18 mouse cellular contexts compared by ENCODE assay signal in the genomic region with DNA sequence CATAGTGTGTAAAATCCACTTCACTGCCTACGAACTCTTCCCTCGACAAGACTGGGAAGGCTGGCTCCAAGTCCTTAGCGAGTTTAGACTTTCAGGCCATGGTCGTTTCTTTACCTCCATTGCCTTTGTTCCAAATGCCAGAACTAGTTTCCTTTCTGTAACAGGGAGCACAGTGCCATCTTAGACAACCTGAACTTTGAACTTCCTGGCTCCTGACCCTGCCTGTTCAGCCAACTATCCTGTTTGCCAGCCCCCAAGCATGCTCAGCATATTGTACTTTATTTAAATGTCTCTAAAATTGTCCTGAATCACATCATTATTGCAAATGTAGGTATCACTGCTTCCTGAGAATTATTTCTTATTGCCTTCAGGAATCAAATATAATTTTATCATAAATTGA. TPM values are rescaled to one million over a fixed set of nuclear protein-coding genes. Genes with fewer than 3 reads are reported as not detected.
DNase-seq lines count a peak whose midpoint lies in the region; ATAC-seq and TF ChIP-seq lines count a peak whose summit lies in the region.
"Had no signal": no experiment of that assay in that cellular context is flagged by ENCODE, and none has a peak within 500 bp of the region (broad histone marks: within the 10 kb centered on the region; RNA-seq: fewer than 3 reads in every experiment).

No protein-coding gene starts in this region.

- ATAC-seq in forebrain, embryonic 16.5 days: no peak
- ATAC-seq: forebrain, embryonic 14.5 days had no signal

- WGBS in forebrain, embryonic 10.5 days: 82% methylated on average over 4 of the region's 4 CpGs
- 78% methylated on average over 4 of the region's 4 CpGs for WGBS in forebrain, embryonic 16.5 days
- 48% methylated on average over 4 of the region's 4 CpGs for WGBS in kidney, adult 2 months

- peak; percentile 7 for DNase-seq in forebrain, embryonic 10.5 days (ENCODE audit: extremely low spot score, low spot score)
- DNase-seq in kidney, adult 2 months: peak; percentile 81
- DNase-seq in kidney, postnatal 4 days: no peak
- peak; percentile 17 for DNase-seq in adipocyte (ENCODE audit: low spot score)
- DNase-seq in kidney, postnatal 36 days: peak; percentile 69 to 75
- no peak for DNase-seq in lung, postnatal 10 days
- DNase-seq: adrenal gland, postnatal 14 days; cerebellum, postnatal 10 days; gastrocnemius, postnatal 36 days; heart, adult 18-20 months; heart, postnatal 14 days had no signal

- no peaks in the 10 kb centered on the region for H3K27me3 ChIP-seq in forebrain, embryonic 10.5 days (ENCODE audit: poor library complexity, severe bottlenecking)
- H3K27me3 ChIP-seq in forebrain, embryonic 16.5 days (replicated peaks; ENCODE audit: control insufficient read depth, insufficient read depth, low read length): no peaks in the 10 kb centered on the region
- no peaks in the 10 kb centered on the region for H3K27me3 ChIP-seq in kidney, adult 2 months (replicated peaks; ENCODE audit: control insufficient read depth, insufficient read depth, low read length)
- H3K27me3 ChIP-seq: heart, embryonic 15.5 days; hindbrain, embryonic 13.5 days had no signal

- TF ChIP-seq CTCF in kidney, adult 2 months (conservative IDR thresholded peaks at IDR 0.05; ENCODE audit: insufficient read depth, insufficient read length, low read depth, low read length): no peak

- H3K4me3 ChIP-seq in forebrain, embryonic 10.5 days: no peak overlapping the region
- H3K4me3 ChIP-seq in forebrain, embryonic 16.5 days (replicated peaks; ENCODE audit: low read length): no peak overlapping the region
- H3K4me3 ChIP-seq in kidney, adult 2 months (ENCODE audit: insufficient read depth, low read depth, low read length): no peak overlapping the region
- H3K4me3 ChIP-seq: embryonic facial prominence, embryonic 10.5 days; heart, embryonic 15.5 days; hindbrain, embryonic 13.5 days had no signal

- no peak overlapping the region for H3K9ac ChIP-seq in forebrain, embryonic 16.5 days (replicated peaks; ENCODE audit: low read depth, low read length)
- H3K9ac ChIP-seq: heart, embryonic 15.5 days; hindbrain, embryonic 13.5 days had no signal

- TF ChIP-seq POLR2A in kidney, adult 2 months (IDR thresholded peaks at IDR 0.05; ENCODE audit: low read depth, low read length): no peak

- no peak overlapping the region for H3K27ac ChIP-seq in forebrain, embryonic 10.5 days
- H3K27ac ChIP-seq in forebrain, embryonic 16.5 days (ENCODE audit: low read length): no peak overlapping the region
- H3K27ac ChIP-seq in kidney, adult 2 months (ENCODE audit: insufficient read depth, low read depth, low read length): no peak overlapping the region
- H3K27ac ChIP-seq: embryonic facial prominence, embryonic 10.5 days; heart, embryonic 15.5 days; hindbrain, embryonic 13.5 days had no signal

- peaks cover 11% of the 10 kb centered on the region; the same call in 1 of the 2 replicates for H3K9me3 ChIP-seq in forebrain, embryonic 10.5 days
- 0 out of 2 replicates have a peak, but pooled peaks cover 3% of the 10 kb centered on the region for H3K9me3 ChIP-seq in forebrain, embryonic 16.5 days (ENCODE audit: control insufficient read depth, low read length)
- H3K9me3 ChIP-seq: heart, embryonic 15.5 days had no signal

- H3K4me1 ChIP-seq in forebrain, embryonic 10.5 days: peaks cover 21% of the 10 kb centered on the region
- H3K4me1 ChIP-seq in forebrain, embryonic 16.5 days (replicated peaks; ENCODE audit: control insufficient read depth, insufficient read depth, low read length): no peaks in the 10 kb centered on the region
- peaks cover 3% of the 10 kb centered on the region; the same call in 1 of the 2 replicates for H3K4me1 ChIP-seq in kidney, adult 2 months (ENCODE audit: control insufficient read depth, insufficient read depth, low read length)
- H3K4me1 ChIP-seq: heart, embryonic 15.5 days had no signal

- no peaks in the 10 kb centered on the region for H3K36me3 ChIP-seq in forebrain, embryonic 10.5 days (replicated peaks)
- no peaks in the 10 kb centered on the region for H3K36me3 ChIP-seq in forebrain, embryonic 16.5 days (ENCODE audit: control insufficient read depth, insufficient read depth)
- H3K36me3 ChIP-seq in kidney, adult 2 months (ENCODE audit: control insufficient read depth, insufficient read depth, low read length): no peaks in the 10 kb centered on the region
- H3K36me3 ChIP-seq: embryonic facial prominence, embryonic 10.5 days; heart, embryonic 15.5 days; hindbrain, embryonic 13.5 days had no signal

- H3K4me2 ChIP-seq in forebrain, embryonic 16.5 days (ENCODE audit: low read length): no peak overlapping the region
- H3K4me2 ChIP-seq: heart, embryonic 11.5 days; heart, embryonic 15.5 days; hindbrain, embryonic 13.5 days had no signal

RNA-seq across cellular contexts. Expression of gene Exph5, which starts 32.0 kb away (rescaled TPM):
- 0.58 and 0.66 TPM in 2 replicates for polyA plus RNA-seq in forebrain, embryonic 10.5 days (2016; fragmentation: Nextera tagmentation; extraction: Ambion mirVana)
- 0.09 and 0.14 TPM in 2 replicates for polyA plus RNA-seq in forebrain, embryonic 16.5 days (2015; fragmentation: Nextera tagmentation; extraction: Ambion mirVana)
- 1.8 and 2.1 TPM in 2 replicates for polyA plus RNA-seq in kidney, adult 2 months (2012; rRNA removed)
- polyA plus RNA-seq: C2C12 had no signal

RNA-seq across cellular contexts. Expression of gene Kdelc2, which starts 50.4 kb away (rescaled TPM):
- polyA plus RNA-seq in forebrain, embryonic 10.5 days (2016; fragmentation: Nextera tagmentation; extraction: Ambion mirVana): 8.6 and 8.7 TPM in 2 replicates
- 4.7 and 7.1 TPM in 2 replicates for polyA plus RNA-seq in forebrain, embryonic 16.5 days (2015; fragmentation: Nextera tagmentation; extraction: Ambion mirVana)
- 3.5 and 4.3 TPM in 2 replicates for polyA plus RNA-seq in kidney, adult 2 months (2012; rRNA removed)

Comparison
In these comparisons a context has a peak if more than half of its experiments do, and no peak if none do; other contexts are left out.
1. DNase-seq: peak in forebrain, embryonic 10.5 days (single experiment), kidney, adult 2 months (single experiment), adipocyte (single experiment) and kidney, postnatal 36 days (2 of 2); none in kidney, postnatal 4 days (0 of 2) and lung, postnatal 10 days (single experiment).